Mouse (Mus musculus) limb, embryonic 13.5 days (tissue): Measurements from ENCODE around the gene Hexim1. TPM values are rescaled to one million over a fixed set of nuclear protein-coding genes. Genes with fewer than 3 reads are reported as not detected.

Experiments
- polyA plus RNA-seq: library from polyadenylated mRNA; unstranded; fragments of >200 nt; fragmentation: Nextera tagmentation; extraction: Ambion mirVana; gene quantifications from 2 replicates; pipeline ENCODE4 v1.2.1, GENCODE M21; 2015

Hexim1 gene
- polyA plus RNA-seq, 1 experiment from 2014 or later = 5.1 TPM

Other genes starting within 250 kb of the Hexim1 start
- gene Eftud2, start 235.2 kb upstream of the Hexim1 start, polyA plus RNA-seq = 193 and 199 TPM in 2 replicates
- 0.93 and 1.0 TPM in 2 replicates for gene Ccdc103, start 235.0 kb upstream of the Hexim1 start, polyA plus RNA-seq
- gene Fam187a, start 231.1 kb upstream of the Hexim1 start, polyA plus RNA-seq = not detected in 2 replicates
- 0.37 and 0.48 TPM in 2 replicates for gene Gfap, start 215.3 kb upstream of the Hexim1 start, polyA plus RNA-seq
- 10.8 and 11.0 TPM in 2 replicates for gene Kif18b, start 191.1 kb upstream of the Hexim1 start, polyA plus RNA-seq
- gene C1ql1, start 169.5 kb upstream of the Hexim1 start, polyA plus RNA-seq = 1.4 and 1.7 TPM in 2 replicates
- gene Nmt1, start 88.0 kb upstream of the Hexim1 start, polyA plus RNA-seq = 49.6 and 53.2 TPM in 2 replicates
- gene Dcakd, start 87.9 kb upstream of the Hexim1 start, polyA plus RNA-seq = 197 and 201 TPM in 2 replicates
- gene Plcd3, start 14.6 kb upstream of the Hexim1 start, polyA plus RNA-seq = 4.8 and 5.1 TPM in 2 replicates
- gene Acbd4, start 14.5 kb upstream of the Hexim1 start, polyA plus RNA-seq = 14.4 and 17.2 TPM in 2 replicates
- gene Hexim2, start 16.2 kb downstream of the Hexim1 start, polyA plus RNA-seq = 12.8 and 13.8 TPM in 2 replicates
- gene Fmnl1, start 54.9 kb downstream of the Hexim1 start, polyA plus RNA-seq = 1.1 and 1.2 TPM in 2 replicates
- gene 1700023F06Rik, start 92.3 kb downstream of the Hexim1 start, polyA plus RNA-seq = 0.55 and 0.61 TPM in 2 replicates
- gene Spata32, start 102.2 kb downstream of the Hexim1 start, polyA plus RNA-seq = not detected in 2 replicates
- gene Map3k14, start 151.2 kb downstream of the Hexim1 start, polyA plus RNA-seq = 4.8 and 5.4 TPM in 2 replicates
- 5.1 and 6.8 TPM in 2 replicates for gene Arhgap27, start 247.5 kb downstream of the Hexim1 start, polyA plus RNA-seq